Mouse (Mus musculus) MEL (cell line): ENCODE results near the gene Endod1. TPM values are rescaled to one million over a fixed set of nuclear protein-coding genes. Genes with fewer than 3 reads are reported as not detected.
A peak's percentile ranks its signal among the peaks of the same experiment; 100 is the strongest.

Experiments used
- DNase-seq: peaks from one replicate; pipeline ENCODE4 v3.0.0; 2011; ENCODE audit warnings: low read depth, low spot score
- H3K27ac ChIP-seq: 2 replicates; pipeline ENCODE4 v1.5.1; 2012; ENCODE audit warnings: low read depth, mild to moderate bottlenecking, control low read depth, low read length, moderate library complexity; ENCODE audit not compliant: control insufficient read depth
- H3K27me3 ChIP-seq, 2 experiments: fragments of 150-350 bp in 1 of 2; sonication (generic) in 1 of 2; 2 replicates each; pipeline ENCODE4 v1.6.1; 2012; ENCODE audit warnings: low read length in 2 of 2, mild to moderate bottlenecking in 2 of 2, improper control_type of control experiment in 1 of 2, moderate library complexity in 1 of 2; ENCODE audit not compliant: insufficient read depth in 2 of 2, control insufficient read depth in 1 of 2
- H3K36me3 ChIP-seq, 2 experiments: 2 replicates each; pipeline ENCODE4 v1.6.1; 2012 to 2014; ENCODE audit warnings: low read length in 2 of 2, improper control_type of control experiment in 1 of 2, inconsistent platforms in 1 of 2, mild to moderate bottlenecking in 1 of 2; ENCODE audit not compliant: insufficient read depth in 2 of 2, control insufficient read depth in 1 of 2
- H3K4me1 ChIP-seq, 2 experiments: fragments of 150-350 bp in 1 of 2; sonication (generic) in 1 of 2; 2 replicates each; pipeline ENCODE4 v1.6.1; 2012; ENCODE audit warnings: low read length in 2 of 2, improper control_type of control experiment in 1 of 2, mild to moderate bottlenecking in 1 of 2; ENCODE audit not compliant: insufficient read depth in 2 of 2, control insufficient read depth in 1 of 2
- H3K4me3 ChIP-seq, 2 experiments: fragments of 150-350 bp in 1 of 2; sonication (generic) in 1 of 2; 2 replicates each; pipeline ENCODE4 v1.5.1; 2012; ENCODE audit warnings: low read depth in 2 of 2, low read length in 2 of 2, mild to moderate bottlenecking in 2 of 2, moderate library complexity in 2 of 2, control low read depth in 1 of 2, improper control_type of control experiment in 1 of 2; ENCODE audit not compliant: control insufficient read depth in 1 of 2, insufficient read depth in 1 of 2
- H3K79me2 ChIP-seq: 2 replicates; pipeline ENCODE4 v1.6.1; 2012; ENCODE audit warnings: mild to moderate bottlenecking, low read length, moderate library complexity; ENCODE audit not compliant: control insufficient read depth, poor library complexity, insufficient read depth
- H3K9ac ChIP-seq: 2 replicates; pipeline ENCODE4 v1.6.1; 2012; ENCODE audit warnings: low read depth, mild to moderate bottlenecking, control low read depth, low read length, moderate library complexity; ENCODE audit not compliant: control insufficient read depth, poor library complexity, severe bottlenecking
- H3K9me3 ChIP-seq: fragments of 150-350 bp; sonication (generic); replicated peaks from 2 replicates; pipeline ENCODE4 v1.6.1; 2012; ENCODE audit warnings: mild to moderate bottlenecking, low read length, improper control_type of control experiment, moderate library complexity; ENCODE audit not compliant: insufficient read depth
- BHLHE40 ChIP-seq: IDR thresholded peaks from 2 replicates; pipeline ENCODE4 v1.6.1; 2012; ENCODE audit warnings: low read depth, mild to moderate bottlenecking, inconsistent platforms, low read length, improper control_type of control experiment, borderline replicate concordance
- CHD1 ChIP-seq: IDR thresholded peaks from 2 replicates; pipeline ENCODE4 v1.6.1; 2012; ENCODE audit warnings: low read depth, mild to moderate bottlenecking, inconsistent platforms, low read length, improper control_type of control experiment
- CHD2 ChIP-seq: IDR thresholded peaks from 2 replicates; pipeline ENCODE4 v1.6.1; 2011; ENCODE audit warnings: low read length, improper control_type of control experiment
- E2F4 ChIP-seq: IDR thresholded peaks from 2 replicates; pipeline ENCODE4 v1.6.1; 2011; ENCODE audit warnings: low read depth, low read length, improper control_type of control experiment, borderline replicate concordance
- EP300 ChIP-seq, 2 experiments: IDR thresholded peaks; 2 replicates each; pipeline ENCODE4 v1.6.1; 2011; ENCODE audit warnings: improper control_type of control experiment in 2 of 2, low read length in 2 of 2, low read depth in 1 of 2, mild to moderate bottlenecking in 1 of 2
- ETS1 ChIP-seq: IDR thresholded peaks from 2 replicates; pipeline ENCODE4 v1.6.1; 2012; ENCODE audit warnings: low read depth, mild to moderate bottlenecking, inconsistent platforms, low read length, improper control_type of control experiment, moderate library complexity
- GABPA ChIP-seq: IDR thresholded peaks from 2 replicates; pipeline ENCODE4 v1.6.1; 2012; ENCODE audit warnings: low read depth, mild to moderate bottlenecking, inconsistent platforms, low read length, improper control_type of control experiment, moderate library complexity
- GATA1 ChIP-seq: IDR thresholded peaks from 2 replicates; pipeline ENCODE4 v1.6.1; 2011; ENCODE audit warnings: low read depth, low read length, improper control_type of control experiment
- JUND ChIP-seq: IDR thresholded peaks from 2 replicates; pipeline ENCODE4 v1.6.1; 2011; ENCODE audit warnings: low read depth, mild to moderate bottlenecking, improper control_type of control experiment, low read length
- KAT2A ChIP-seq: conservative IDR thresholded peaks from 2 replicates; pipeline ENCODE4 v1.6.1; 2012; ENCODE audit warnings: low read depth, low read length, improper control_type of control experiment, inconsistent platforms
- MAFK ChIP-seq: IDR thresholded peaks from 2 replicates; pipeline ENCODE4 v1.6.1; 2011; ENCODE audit warnings: low read depth, mild to moderate bottlenecking, low read length, improper control_type of control experiment, borderline replicate concordance
- MAX ChIP-seq: IDR thresholded peaks from 2 replicates; pipeline ENCODE4 v1.6.1; 2011; ENCODE audit warnings: low read length, improper control_type of control experiment
- MEF2A ChIP-seq: IDR thresholded peaks from 2 replicates; pipeline ENCODE4 v1.6.1; 2014; ENCODE audit warnings: low read depth, mild to moderate bottlenecking, inconsistent platforms, low read length, improper control_type of control experiment; ENCODE audit not compliant: poor library complexity, insufficient replicate concordance, severe bottlenecking; ENCODE audit errors: extremely low read depth
- MXI1 ChIP-seq: IDR thresholded peaks from 2 replicates; pipeline ENCODE4 v1.6.1; 2011; ENCODE audit warnings: mild to moderate bottlenecking, low read depth, low read length, improper control_type of control experiment
- MYC ChIP-seq: IDR thresholded peaks from 2 replicates; pipeline ENCODE4 v1.6.1; 2011; ENCODE audit warnings: low read depth, mild to moderate bottlenecking, low read length, improper control_type of control experiment, moderate library complexity
- NELFE ChIP-seq: IDR thresholded peaks from 2 replicates; pipeline ENCODE4 v1.6.1; 2011; ENCODE audit warnings: low read depth, low read length, improper control_type of control experiment
- POLR2A ChIP-seq, 2 experiments: IDR thresholded peaks; 2 replicates each; pipeline ENCODE4 v1.6.1; 2011 to 2012; ENCODE audit warnings: low read length in 2 of 2, mild to moderate bottlenecking in 2 of 2, control low read depth in 1 of 2, improper control_type of control experiment in 1 of 2, low read depth in 1 of 2, moderate library complexity in 1 of 2; ENCODE audit not compliant: control insufficient read depth in 1 of 2, insufficient read depth in 1 of 2, poor library complexity in 1 of 2
- POLR2AphosphoS2 ChIP-seq: IDR thresholded peaks from 2 replicates; pipeline ENCODE4 v1.6.1; 2011; ENCODE audit warnings: low read length, improper control_type of control experiment
- POLR2AphosphoS5 ChIP-seq: IDR thresholded peaks from 2 replicates; pipeline ENCODE4 v1.6.1; 2012; ENCODE audit warnings: low read depth, borderline replicate concordance, mild to moderate bottlenecking, inconsistent platforms, low read length, moderate library complexity, mixed read lengths
- RAD21 ChIP-seq: IDR thresholded peaks from 2 replicates; pipeline ENCODE4 v1.6.1; 2011; ENCODE audit warnings: mild to moderate bottlenecking, low read depth, low read length, improper control_type of control experiment
- RCOR1 ChIP-seq: IDR thresholded peaks from 2 replicates; pipeline ENCODE4 v1.6.1; 2012; ENCODE audit warnings: low read depth, mild to moderate bottlenecking, inconsistent platforms, low read length, improper control_type of control experiment
- SMC3 ChIP-seq: IDR thresholded peaks from 2 replicates; pipeline ENCODE4 v1.6.1; 2011; ENCODE audit warnings: low read depth, low read length, improper control_type of control experiment
- TBP ChIP-seq: IDR thresholded peaks from 2 replicates; pipeline ENCODE4 v1.8.0; 2011; ENCODE audit warnings: low read depth, low read length, improper control_type of control experiment
- TCF12 ChIP-seq: IDR thresholded peaks from 2 replicates; pipeline ENCODE4 v1.6.1; 2014; ENCODE audit warnings: low read depth, mild to moderate bottlenecking, inconsistent platforms, low read length, improper control_type of control experiment, moderate library complexity
- UBTF ChIP-seq: IDR thresholded peaks from 2 replicates; pipeline ENCODE4 v1.6.1; 2012; ENCODE audit warnings: low read depth, mild to moderate bottlenecking, inconsistent platforms, low read length, improper control_type of control experiment, moderate library complexity, borderline replicate concordance; ENCODE audit not compliant: insufficient read depth
- USF1 ChIP-seq: IDR thresholded peaks from 2 replicates; pipeline ENCODE4 v1.6.1; 2014; ENCODE audit warnings: low read depth, mild to moderate bottlenecking, inconsistent platforms, low read length, improper control_type of control experiment, moderate library complexity
- USF2 ChIP-seq, 2 experiments: IDR thresholded peaks; 2 replicates each; pipeline ENCODE4 v1.6.1; 2011 to 2012; ENCODE audit warnings: improper control_type of control experiment in 2 of 2, low read length in 2 of 2, borderline replicate concordance in 1 of 2, inconsistent platforms in 1 of 2, low read depth in 1 of 2, mild to moderate bottlenecking in 1 of 2; ENCODE audit not compliant: insufficient read depth in 1 of 2
- ZC3H11A ChIP-seq: IDR thresholded peaks from 2 replicates; pipeline ENCODE4 v1.6.1; 2012; ENCODE audit warnings: low read depth, mild to moderate bottlenecking, inconsistent platforms, low read length, improper control_type of control experiment
- ZKSCAN1 ChIP-seq: IDR thresholded peaks from 2 replicates; pipeline ENCODE4 v1.6.1; 2012; ENCODE audit warnings: low read depth, mild to moderate bottlenecking, inconsistent platforms, low read length, improper control_type of control experiment, moderate library complexity
- ZMIZ1 ChIP-seq: IDR thresholded peaks from 2 replicates; pipeline ENCODE4 v1.6.1; 2012; ENCODE audit warnings: low read depth, mild to moderate bottlenecking, inconsistent platforms, low read length, improper control_type of control experiment, moderate library complexity
- ZNF384 ChIP-seq: IDR thresholded peaks from 2 replicates; pipeline ENCODE4 v1.6.1; 2012; ENCODE audit warnings: low read depth, mild to moderate bottlenecking, inconsistent platforms, low read length, improper control_type of control experiment
- polyA plus RNA-seq, 2 experiments: library from polyadenylated mRNA; stranded (reverse) in 1 of 2; unstranded in 1 of 2; fragments of >175 nt in 1 of 2; fragments of >200 nt in 1 of 2; gene quantifications; 2 replicates each; pipeline versions ENCODE4 v1.2.1 to v1.2.4; 2012; ENCODE audit warnings: low replicate concordance in 2 of 2, low read depth in 1 of 2; ENCODE audit not compliant: insufficient read length in 2 of 2, insufficient read depth in 1 of 2, missing spikeins in 1 of 2
- total RNA-seq: library from RNA; depleted of rRNA; stranded (reverse); fragments of 300-350 nt; gene quantifications from 2 replicates; pipeline ENCODE4 v1.2.3, GENCODE M21; 2012

The Endod1 gene
- total and polyA plus RNA-seq, 3 experiments = 31.1 to 33.7 TPM; not detected in 1

GRCm38 (mm10) chr9:14369271-14369670 is 12.0 kb downstream of the Endod1 start (continued):
- TF ChIP-seq TBP = peak; percentile 89
- TF ChIP-seq POLR2AphosphoS2 = peak; percentile 85
- peak; percentile 98 for TF ChIP-seq MYC
- no peak; the same call in 1 of the 2 replicates for TF ChIP-seq SMC3
- peak; percentile 100 for TF ChIP-seq EP300 (IDR thresholded peaks at IDR 0.05; ENCODE audit: low read depth in 1 of 2, low read length in 2 of 2)
- TF ChIP-seq MAFK = no peak; the same call in 1 of the 2 replicates
- TF ChIP-seq RAD21 = no peak
- TF ChIP-seq GABPA = no peak
- peak; percentile 68; the same call in 1 of the 2 replicates for TF ChIP-seq JUND
- TF ChIP-seq BHLHE40 = peak; percentile 88
- peak; percentile 96 for TF ChIP-seq ETS1
- TF ChIP-seq ZNF384 = no peak
- TF ChIP-seq POLR2A (IDR thresholded peaks at IDR 0.05; ENCODE audit: control insufficient read depth in 1 of 2, insufficient read depth in 1 of 2, low read depth in 1 of 2, low read length in 2 of 2, poor library complexity in 1 of 2) = peak in 1 of 2 experiments; percentile 50; a peak in 2 of 4 replicates
- peak; percentile 59; the same call in 1 of the 2 replicates for TF ChIP-seq MEF2A
- peak; percentile 96 for TF ChIP-seq MXI1
- TF ChIP-seq E2F4 = 0 out of 2 replicates have a peak, but pooled peaks have one; percentile 20
- TF ChIP-seq CHD1 = no peak
- no peak for TF ChIP-seq ZKSCAN1
- no peak for TF ChIP-seq UBTF
- peak; percentile 73; the same call in 1 of the 2 replicates for TF ChIP-seq USF1
- TF ChIP-seq CHD2 = peak; percentile 66; the same call in 1 of the 2 replicates
- TF ChIP-seq KAT2A = peak; percentile 50; the same call in 1 of the 2 replicates
- no peak for TF ChIP-seq POLR2AphosphoS5

GRCm38 (mm10) chr9:14367850-14368249 is 13.5 kb downstream of the Endod1 start:
- DNase-seq = peak; percentile 93
- no peak overlapping the region for H3K9ac ChIP-seq
- H3K79me2 ChIP-seq = no peaks in the 10 kb centered on the region
- peaks cover 79 to 85% of the 10 kb centered on the region in 2 experiments for H3K4me1 ChIP-seq
- peak overlapping the region; percentile 85 for H3K27ac ChIP-seq
- peaks cover 0 to 89% of the 10 kb centered on the region in 2 experiments; a peak in 2 of 4 replicates for H3K36me3 ChIP-seq
- TF ChIP-seq GATA1 = peak; percentile 90
- TF ChIP-seq ETS1 = peak; percentile 56; the same call in 1 of the 2 replicates
- no peak for TF ChIP-seq POLR2AphosphoS2
- TF ChIP-seq KAT2A = no peak
- TF ChIP-seq USF2 (IDR thresholded peaks at IDR 0.05; ENCODE audit: borderline replicate concordance in 1 of 2, insufficient read depth in 1 of 2, low read depth in 1 of 2, low read length in 2 of 2) = no peak
- peak; percentile 57; the same call in 1 of the 2 replicates for TF ChIP-seq RCOR1
- TF ChIP-seq EP300 (IDR thresholded peaks at IDR 0.05; ENCODE audit: low read depth in 1 of 2, low read length in 2 of 2) = peak in 1 of 2 experiments; percentile 73
- TF ChIP-seq POLR2AphosphoS5 = no peak
- no peak for TF ChIP-seq ZNF384
- peak; percentile 61; the same call in 1 of the 2 replicates for TF ChIP-seq TCF12
- no peak for TF ChIP-seq MYC
- TF ChIP-seq ZC3H11A = no peak
- TF ChIP-seq NELFE = no peak
- TF ChIP-seq MAX = peak; percentile 49; the same call in 1 of the 2 replicates
- no peak for TF ChIP-seq ZMIZ1
- no peak for TF ChIP-seq GABPA
- no peak for TF ChIP-seq MEF2A
- TF ChIP-seq SMC3 = no peak
- TF ChIP-seq E2F4 = no peak
- H3K4me3 ChIP-seq = no peak overlapping the region
- no peaks in the 10 kb centered on the region for H3K27me3 ChIP-seq
- H3K9me3 ChIP-seq = no peaks in the 10 kb centered on the region
